Mouse (Mus musculus) MN1 (cell line): Measurements from ENCODE around the gene Ccdc33.

ENCODE experiments used
- DNase-seq: peaks from one replicate; pipeline ENCODE4 v3.0.0-alpha.2; 2016; ENCODE audit warnings: low spot score

Gene Ccdc33

DNA sequence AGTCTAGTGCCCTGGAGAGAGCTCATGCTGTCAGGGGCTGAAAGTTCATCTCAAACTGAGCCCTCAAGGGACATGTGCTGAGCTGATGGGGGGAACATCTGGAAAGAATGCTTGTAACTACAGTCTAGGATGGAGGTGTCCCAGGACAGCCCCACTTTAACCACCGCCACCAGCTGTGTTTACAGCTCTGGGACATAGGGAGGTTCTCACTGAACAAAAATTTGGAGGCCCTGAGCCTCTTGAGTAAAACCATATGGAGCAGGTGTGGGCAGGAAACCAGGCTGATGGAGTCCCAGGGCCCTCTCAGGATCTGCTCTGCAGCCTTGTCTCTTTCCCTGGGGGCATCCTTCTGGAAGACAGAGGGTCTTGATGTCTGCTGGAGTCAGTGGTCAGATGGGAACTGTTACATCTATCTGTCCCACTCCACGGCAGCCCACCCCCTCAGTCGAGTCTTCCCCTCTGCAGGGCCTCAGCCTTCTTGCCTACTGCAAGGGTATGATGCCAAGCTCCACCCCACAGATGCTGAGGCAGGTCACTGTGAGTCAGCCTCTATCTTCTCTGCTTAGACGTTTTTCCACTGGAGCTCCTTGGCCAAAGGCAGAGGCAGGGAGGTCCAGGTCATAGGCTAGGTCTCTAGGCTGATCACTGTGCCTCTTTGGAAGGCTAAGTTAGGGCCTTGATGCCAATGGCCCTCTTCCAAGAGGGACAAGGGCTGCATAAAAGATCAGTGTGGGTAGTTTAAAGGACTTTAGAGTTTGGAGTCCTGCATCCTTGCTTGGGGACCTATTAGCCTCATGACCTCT is 26.8 kb downstream of the Ccdc33 start:
- DNase-seq, result peak; percentile 24

DNA sequence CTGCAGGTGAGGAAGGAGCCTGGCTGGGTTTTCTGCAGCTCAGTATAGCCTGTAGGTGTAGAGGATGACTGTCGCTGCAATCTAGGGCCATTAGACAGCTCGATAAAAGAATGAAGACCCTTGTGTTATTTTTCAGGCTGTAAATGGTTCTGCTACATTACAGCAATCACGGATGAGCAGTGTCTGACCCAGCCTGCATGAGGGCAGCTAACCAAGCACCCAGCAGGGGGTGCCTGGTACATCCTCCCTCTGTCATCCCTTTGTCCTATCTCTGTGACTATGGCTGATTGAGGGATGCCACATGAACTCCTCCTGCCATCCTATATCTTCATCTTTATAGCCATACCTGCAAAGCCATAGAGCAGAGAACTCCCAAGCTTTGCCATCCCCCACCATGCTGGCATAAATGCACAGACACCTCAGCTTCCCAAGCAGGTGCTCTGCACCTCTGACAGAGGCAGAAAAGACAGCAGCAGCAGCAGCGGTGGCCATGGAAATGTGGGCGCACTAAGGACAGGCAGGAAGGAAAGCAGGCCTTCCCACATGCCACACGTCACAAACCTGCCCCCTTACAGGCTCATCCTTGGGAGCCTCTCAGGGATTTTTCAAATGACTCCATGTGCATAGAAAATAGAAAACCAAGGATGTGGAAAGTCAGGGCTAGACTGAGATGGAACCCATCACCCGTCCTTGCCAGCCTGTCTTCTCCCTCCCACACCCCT is 31.2 kb downstream of the Ccdc33 start:
- DNase-seq, result no peak

DNA sequence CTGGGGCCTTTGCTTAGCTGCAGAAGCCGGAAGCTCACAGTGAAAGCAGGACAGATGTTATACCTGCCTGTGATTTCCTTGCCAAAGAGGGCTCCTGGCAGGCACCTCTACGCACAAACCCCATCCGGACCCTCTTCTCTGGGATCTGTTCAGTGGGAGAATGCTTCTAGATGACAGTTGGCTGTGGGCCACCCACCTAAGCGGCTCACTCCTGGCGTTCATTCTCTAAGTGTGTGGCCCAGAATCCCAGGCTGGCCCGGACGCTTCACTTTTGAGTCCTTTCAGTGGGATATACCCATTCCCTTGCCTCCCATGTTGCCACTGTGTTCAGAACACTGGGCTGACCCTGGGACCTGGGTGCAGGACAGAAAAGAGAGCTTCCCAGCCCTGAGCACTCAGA is 31.8 kb downstream of the Ccdc33 start:
- no peak for DNase-seq

DNA sequence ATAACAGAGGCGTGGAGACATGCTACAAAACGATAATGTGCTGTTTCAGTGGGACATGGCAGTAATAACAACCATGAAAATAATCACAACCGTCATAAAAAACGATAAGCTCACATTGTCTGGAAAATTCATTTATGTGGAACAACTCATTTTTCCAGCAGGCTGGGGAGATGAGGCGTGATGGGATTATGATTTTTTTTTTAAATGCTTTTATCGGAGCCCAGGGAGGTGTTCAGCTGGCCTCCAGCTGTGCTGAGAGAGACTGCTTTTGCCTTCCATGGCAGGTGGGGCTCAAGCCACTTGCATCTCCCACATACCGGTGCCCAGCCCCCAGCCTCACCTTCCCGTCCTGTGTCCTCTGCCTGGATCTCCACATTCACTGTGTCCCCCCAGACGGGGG is 32.4 kb downstream of the Ccdc33 start:
- no peak for DNase-seq

DNA sequence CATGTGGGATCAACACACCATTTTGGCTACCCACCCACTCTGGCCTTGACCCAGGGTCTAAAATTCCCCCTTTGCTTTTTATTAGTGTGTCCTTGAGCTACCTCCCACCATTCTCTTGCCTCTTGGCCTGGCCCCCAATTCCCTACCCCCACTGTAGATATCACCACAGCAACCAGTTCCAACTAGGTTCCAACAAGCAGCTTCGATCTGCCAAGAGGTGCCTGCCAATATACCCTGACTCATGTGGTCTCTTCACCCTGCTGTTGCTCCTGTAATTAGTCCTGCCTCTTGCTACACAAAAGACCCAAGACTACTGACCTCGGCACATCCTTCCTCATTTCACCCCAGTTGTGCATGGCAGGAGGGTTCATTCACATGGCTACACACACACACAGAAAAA is 33.5 kb downstream of the Ccdc33 start:
- DNase-seq, result no peak

DNA sequence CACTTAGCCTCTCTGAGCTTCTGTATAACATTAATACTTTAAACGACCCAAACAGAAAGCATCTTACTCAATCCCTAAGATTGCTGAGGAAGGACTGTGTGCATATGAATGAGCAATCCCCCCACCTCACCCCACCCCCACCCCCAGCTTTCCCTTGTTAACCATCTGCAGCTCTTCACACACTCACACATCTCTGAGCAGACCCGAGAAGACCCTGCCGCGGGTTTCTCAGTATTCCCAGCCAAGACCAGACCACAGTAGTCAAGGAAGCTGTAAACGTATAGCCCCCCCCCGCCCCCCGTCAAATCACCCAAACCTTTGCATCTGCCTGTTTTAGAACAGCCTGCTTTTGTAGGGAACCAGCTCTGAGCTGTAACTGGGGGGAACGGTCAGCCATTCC is 34.0 kb downstream of the Ccdc33 start:
- no peak for DNase-seq

DNA sequence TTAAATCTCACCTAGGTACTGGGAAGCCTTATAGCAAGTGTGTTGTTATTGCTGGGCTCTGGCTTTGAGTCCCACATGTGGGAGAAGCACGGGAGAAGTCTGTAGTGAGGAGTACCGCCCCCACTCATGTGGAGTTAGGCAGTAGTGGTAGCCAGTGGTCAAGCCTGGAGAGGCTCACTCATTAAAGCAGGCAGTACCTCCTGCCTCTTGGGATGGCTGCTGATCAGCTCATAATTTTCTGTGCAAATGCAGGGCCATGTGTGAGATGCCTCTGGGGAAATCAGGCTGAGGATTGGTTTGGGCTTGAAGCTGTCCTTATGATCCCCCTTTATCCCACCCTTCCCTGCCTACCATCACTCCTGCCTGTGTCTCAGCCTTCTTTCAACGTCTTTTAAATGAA is 44.1 kb downstream of the Ccdc33 start:
- peak; percentile 75 for DNase-seq

DNA sequence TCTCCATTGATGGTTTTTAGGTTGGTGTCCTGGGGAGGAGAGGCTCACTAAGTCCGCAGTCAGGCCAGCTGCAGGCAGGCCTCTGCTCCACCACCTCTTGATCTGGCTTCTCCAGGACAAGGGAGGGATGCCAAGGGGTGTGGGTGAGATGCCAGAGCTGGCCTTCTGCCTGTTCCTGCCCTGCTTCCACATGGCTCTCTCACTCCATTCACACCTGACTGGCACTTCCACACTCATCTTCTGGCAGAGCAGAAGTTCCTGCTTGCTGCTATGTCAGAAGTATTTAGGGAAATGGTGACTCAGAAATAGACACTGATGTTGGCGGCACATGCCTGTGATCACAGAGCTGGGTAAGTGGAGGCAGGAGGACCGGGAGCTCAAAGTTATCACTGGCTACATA is 51.1 kb downstream of the Ccdc33 start:
- DNase-seq, result peak; percentile 61

DNA sequence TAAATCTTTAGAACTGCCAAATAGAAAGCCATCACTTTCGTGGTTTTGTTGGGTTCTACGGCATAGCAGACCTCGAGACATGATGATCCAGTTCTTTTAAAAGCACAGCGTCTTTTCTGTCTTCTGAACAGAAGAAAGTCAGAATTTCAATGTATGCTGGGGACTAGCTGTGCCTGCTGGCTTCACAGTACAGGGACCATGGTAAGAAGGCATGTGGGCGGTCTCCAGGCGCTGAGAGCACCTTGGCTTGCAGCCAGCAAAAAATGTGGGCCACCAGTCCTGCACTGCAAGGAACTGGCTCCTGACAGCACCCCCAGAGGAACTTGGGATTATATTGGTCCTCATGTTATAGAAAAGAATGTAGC is 51.9 kb downstream of the Ccdc33 start:
- DNase-seq, result peak; percentile 57

DNA sequence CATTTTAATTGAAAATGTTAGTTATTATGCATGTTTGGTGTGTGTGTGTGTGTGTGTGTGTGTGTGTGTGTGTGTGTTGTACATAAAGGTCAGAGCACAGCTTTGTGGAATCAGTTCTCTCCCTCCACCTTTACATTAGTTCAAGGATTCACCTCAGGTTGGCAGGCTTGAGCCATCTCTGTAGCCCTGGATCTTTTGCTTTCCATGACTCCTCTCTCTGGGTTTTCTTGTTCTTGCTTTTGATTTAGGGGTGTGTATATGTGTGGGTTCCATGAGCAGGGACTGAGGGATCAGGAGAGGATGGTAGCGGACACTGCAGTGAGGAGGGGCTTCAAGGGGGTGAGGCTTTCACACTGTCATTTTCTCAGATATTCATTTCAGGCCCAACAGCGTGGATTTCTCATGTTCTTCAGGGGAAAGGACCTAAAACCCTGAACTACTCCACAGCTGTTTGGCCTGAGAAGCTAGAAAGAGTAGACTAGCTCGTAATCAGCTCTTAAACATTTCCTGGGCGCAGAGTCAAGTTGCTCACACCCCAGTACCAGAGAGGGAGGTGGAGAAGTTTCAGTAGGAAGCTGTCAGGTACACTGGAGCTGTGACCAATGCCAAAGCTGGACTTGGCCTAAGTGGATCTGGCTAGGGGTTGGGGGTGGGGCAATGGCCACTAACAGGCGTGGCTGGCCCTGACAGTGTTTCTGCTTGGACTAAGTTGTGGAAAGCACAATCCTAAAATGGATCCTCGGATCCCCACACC is 52.5 kb downstream of the Ccdc33 start:
- DNase-seq, result peak; percentile 45

DNA sequence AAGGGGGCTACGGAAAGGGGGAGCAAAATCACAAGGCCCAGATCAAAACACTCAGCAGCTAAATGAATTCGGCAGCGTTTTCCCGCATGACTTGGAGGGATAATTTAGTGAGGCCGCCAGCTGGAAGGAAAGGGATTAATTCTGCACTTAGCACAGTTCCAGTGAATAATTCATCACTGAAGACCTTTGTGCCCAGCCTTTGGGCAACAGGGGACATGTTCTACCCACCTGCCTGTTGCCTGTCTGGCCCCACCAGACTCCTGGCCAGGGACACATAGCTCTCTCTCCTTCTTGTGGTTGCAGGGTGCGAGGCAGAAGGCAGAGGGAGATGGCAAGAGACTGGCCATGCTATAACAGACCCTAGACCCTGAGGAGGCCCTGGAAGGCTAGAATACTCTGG is 53.1 kb downstream of the Ccdc33 start:
- DNase-seq, result no peak

DNA sequence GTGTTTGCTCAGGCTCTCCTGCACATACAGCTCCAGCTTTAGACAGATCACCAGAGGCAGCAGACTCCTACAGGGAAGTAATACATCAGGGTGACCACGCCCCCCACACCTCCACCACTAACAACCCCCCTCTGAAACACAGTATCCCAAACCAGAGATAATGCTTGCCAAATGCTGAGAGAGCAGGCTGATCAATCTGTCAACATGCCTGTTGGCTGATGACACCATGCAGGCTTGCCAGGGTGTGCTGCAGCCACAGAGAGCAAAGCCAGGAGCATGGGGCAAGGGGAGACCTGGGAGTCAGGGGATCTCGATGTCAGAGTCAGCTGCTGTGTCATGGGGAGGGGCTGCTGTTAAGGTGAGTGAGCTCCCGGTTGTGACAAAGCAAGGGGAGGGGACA is 55.1 kb downstream of the Ccdc33 start, which contains the start of gene Stra6:
Gene Stra6 (plus strand): TSS at position 258 of the 400 bp plus-strand sequence.
- peak; percentile 78 for DNase-seq

DNA sequence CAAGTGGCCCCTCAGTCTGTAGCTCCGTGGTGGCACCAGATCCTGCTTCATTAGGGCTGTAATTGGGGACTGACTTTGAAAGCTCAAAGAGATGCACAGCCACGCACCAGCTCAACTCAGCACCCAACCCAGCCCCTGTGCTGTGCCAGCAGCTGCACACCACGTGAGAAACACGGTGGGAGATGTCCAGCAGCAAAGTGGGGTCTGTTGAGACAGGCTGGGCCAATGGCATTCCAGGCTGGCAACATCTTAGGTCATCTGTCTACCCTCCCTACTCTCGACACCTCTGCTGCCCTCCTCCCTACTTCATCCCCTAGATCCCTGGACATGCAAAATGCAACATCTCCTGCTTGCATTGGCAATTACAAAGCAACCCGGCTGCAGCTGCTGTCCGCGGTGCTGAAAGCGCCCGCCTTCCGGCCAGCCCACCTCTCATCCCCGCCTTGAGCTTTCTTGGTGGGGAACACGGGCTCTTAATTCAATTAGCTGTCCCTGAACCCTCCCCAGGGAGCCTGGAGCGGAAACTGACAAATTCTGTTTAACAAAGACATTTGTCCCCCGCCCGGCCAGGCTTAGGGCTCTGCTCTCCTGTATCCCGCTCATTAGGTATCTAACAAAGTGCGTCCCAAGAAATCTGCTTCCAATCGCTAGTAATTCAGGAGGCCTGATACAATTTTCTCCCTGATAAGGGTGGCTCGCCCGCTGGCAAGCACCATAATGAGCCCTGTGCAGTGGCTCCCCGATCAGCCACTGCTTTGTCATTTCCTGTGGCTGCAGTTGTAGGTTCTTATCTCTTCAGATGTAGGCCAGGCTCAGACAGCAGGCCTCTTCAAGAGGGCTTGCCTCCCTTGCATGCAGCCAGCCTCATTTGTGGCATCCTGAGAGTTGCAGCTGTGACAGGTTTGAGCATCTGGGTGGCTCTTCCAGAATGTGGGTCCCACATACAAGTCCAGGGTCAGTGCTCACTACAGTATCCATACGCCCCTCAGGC is 57.7 kb downstream of the Ccdc33 start:
- DNase-seq, result peak; percentile 85

DNA sequence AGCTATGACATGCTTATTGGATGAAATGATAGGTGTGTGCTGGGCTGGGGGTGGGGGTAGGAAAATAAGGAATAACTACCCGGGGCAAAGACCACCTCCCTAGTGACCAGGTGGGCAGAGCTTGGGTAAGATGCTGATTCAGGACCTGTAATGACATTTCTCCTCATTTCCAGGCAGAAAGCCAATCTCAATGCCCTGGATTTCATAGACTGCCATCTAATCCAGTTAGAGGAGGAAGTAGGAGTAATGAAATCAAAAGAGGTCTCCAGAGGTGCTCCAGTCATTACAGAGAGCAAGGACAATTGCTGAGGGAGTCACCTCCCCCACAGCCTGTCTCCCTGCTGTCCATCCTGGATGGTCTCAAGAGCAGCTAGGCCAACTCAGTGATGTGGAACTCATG is 58.7 kb downstream of the Ccdc33 start:
- DNase-seq, result peak; percentile 81

DNA sequence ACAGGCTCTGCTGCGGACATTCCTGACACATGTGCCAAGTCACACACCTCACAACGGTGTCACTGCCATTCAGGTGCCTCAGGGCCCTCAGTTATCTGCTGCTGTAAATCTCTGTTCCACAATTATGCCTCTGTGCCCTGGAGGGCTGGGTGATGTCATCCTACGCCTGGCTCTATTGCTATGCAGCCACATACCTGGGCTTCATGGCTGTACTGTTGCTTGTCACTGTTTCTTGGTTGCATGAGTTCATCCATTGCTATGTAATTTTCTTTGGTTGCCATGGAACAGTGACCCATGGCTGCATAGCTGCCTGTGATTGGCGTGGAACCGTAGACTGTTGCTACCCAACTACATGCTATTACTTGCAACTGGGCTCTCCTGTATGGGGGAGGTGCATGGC is 63.0 kb downstream of the Ccdc33 start:
- DNase-seq, result peak; percentile 45

DNA sequence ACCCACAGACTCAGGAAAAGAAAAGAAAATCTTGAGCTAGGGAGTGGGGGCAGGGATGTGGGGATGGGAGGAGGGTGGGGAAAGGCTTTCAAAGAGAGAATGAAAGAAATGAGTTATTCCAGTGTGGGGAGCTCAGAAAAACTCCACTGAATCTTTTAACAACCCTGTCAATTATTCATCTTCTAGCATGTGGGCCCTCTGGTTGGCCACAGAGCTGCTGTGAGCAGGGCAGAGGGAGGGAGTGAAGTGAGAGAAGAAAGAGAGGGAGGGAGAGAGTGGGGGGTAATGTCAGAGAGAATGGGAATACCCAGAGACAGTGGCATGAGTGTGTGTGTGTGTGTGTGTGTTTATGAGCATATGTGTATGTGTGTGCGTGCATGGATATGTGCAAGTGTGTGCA is 64.6 kb downstream of the Ccdc33 start:
- no peak for DNase-seq

DNA sequence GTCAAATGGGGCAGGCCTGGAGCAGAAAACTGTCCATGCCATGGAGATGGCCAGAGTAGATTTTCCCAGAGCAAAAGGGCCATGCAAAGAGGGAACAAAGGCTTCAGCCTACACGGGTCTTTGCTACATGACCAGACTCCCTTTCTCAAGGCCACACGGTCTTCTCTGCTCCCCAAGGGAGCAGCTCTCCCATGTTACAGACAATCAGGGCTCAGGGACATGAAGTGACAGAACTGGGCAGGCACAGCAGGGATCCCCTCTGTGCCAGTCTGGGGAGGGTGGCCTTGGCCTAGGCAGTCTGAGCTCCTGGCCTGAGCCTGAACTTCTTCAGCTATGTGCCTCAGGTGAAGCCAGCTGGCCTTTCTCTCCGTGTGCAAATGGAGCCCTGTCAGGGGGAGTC is 65.1 kb downstream of the Ccdc33 start:
- no peak for DNase-seq

DNA sequence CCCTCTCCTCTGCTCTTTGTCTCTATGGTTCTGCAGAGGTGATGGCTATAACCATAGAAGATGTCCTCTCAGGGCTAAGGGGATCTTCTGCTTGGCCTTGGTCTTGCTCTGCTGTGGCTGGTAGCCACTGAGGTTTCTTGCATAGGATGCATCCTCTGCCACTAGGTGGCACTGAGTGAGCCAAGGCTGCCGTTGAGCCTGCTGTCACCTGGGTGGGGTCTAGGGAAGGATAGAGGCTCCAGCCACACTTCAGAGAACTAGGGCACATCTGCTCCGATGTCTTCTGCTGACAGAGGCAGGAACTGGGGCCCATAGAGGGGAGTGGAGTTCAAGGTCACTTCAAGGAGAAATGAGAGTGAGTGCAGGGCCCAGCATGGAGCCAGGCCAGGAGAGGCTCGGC is 65.5 kb downstream of the Ccdc33 start:
- DNase-seq, result peak; percentile 79

DNA sequence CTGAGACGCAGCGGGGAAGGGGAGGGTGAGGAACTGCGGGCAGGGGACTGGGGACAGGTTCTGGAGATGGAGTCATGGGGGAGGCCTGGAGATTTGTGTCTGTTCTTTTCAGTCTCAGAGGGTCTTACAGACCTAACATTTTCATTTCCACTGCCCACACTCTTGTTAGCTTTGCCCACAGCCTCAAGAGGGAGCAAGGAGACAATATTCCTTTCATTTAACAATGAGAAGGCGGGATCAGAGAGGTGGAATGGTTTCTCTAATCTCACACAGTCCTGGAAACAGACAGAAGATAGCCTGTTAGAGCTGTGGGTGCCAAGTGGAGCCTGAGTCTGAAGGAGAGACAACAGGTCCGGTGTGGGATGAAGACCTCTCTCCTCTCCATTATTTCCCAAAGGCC is 66.7 kb downstream of the Ccdc33 start:
- DNase-seq, result peak; percentile 60

DNA sequence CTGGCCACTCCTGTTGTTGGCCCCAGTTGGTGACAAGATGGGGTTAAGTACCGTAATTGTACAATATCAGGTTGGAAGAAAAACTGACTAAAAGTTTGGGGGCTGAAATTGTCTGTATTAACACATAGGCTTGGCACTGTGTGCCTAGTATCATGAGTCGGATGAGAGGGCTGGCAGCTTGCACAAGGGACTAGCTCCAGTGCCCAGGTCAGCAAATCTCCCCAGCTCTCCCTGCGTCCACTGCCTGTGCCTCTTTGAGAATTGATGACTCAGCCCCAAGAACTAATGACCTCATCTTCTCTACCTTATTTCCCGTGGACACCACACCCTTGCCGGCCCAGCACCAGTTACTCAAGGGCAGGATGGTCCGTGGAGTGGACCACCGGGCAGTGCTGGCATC is 68.8 kb downstream of the Ccdc33 start:
- peak; percentile 55 for DNase-seq

DNA sequence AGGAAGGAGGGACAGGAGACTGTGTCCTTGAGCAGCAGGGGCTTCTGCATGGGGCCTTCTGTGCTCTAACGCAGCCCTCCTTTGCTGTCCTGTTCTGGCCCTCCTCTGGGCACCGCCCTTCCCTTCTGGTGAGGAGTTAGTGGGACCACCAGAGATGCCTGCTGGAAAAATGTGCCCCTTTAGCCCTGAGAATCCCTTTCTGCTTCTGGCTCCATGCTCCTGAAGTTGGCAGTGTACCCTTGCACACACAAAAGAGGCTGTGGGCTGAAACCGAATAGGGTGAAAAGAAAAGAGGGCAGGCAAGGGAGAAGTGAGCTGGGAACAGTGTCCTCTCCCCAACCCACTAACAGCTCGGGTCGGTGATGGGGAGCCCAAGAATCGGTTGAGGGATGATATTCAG is 69.4 kb downstream of the Ccdc33 start:
- no peak for DNase-seq

DNA sequence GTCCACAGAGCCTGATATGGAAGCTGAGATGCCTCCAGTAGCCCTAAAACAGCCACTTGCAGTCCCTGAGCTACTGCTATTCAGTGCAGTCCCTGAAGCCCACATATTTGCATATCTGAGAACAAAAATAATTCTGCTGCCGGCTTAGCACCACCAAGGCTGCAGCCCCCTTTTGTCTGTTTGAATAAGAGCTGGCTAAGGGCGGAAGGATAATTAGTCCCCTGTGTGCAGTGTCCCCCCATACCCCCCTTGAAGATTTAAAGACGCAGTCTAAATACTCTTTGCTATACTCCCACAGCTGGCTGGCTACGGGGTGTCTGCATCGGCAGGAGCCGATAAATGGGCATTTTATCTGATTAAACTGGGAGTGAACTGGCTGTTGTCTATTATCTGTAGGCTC is 70.0 kb downstream of the Ccdc33 start:
- no peak for DNase-seq
